Mouse (Mus musculus): Measurements from ENCODE around the gene Pde4b.
A peak's percentile ranks its signal among the peaks of the same experiment; 100 is the strongest.

The Pde4b gene

DNA sequence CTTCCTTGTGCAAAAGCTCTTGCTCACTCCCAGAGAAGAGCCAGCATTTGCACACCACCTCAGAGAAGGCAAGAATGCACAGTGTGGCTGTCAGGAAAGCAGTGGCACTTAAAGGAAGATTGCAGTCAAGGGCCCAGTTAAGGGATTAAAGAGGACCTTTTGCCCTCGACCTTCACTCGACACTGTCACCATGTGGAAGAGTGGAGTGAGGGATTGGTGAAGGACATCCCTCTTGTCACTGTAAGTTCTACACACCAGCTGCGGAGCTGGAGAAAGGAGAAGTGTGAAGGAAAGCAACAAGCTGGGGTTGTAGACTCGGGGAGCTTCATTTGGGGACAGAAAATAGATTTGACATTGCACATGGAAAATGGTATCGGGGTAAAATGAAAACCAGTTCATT, 89.9 kb downstream of the Pde4b start:
- no peak for DNase-seq (ENCODE audit: low spot score)

DNA sequence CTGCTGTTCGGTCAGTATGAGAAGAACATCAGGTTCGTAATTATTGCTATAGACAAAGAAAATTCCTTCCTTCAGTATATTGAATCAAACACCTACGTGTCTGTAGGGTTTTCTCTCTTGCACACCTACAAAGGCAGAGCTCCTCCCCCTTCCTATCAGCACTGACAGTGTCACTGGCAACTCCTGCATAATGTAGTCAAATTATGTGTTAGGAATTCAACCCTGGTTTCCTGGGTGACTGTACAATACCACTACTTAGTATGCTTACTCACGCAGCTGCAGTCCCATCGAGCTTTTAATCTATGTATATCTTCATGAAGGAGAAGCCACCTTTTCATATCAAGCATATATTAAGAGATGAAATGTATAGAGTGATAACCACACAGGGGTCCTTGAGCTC, 99.5 kb downstream of the Pde4b start:
- no peak for DNase-seq (ENCODE audit: low spot score)

DNA sequence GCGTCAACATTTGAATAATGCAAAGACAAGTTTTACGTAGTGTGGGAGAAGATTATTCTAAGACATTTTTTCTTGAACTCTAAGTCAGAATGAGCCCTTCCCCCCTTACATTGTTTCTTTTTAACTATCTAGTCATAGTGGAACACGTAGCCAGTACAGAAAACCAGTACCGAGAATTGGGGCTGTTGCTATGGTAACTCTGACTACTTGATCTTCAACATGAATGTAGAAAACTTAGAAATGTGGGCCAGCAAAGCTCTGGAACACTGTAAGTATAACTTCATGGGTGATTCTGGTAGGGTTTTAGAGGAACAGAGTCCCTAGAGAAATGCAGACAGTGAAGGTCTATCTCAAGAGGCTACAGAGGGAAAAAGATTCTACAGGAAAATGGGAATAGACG, 110.4 kb downstream of the Pde4b start:
- no peak for DNase-seq (ENCODE audit: low spot score)

DNA sequence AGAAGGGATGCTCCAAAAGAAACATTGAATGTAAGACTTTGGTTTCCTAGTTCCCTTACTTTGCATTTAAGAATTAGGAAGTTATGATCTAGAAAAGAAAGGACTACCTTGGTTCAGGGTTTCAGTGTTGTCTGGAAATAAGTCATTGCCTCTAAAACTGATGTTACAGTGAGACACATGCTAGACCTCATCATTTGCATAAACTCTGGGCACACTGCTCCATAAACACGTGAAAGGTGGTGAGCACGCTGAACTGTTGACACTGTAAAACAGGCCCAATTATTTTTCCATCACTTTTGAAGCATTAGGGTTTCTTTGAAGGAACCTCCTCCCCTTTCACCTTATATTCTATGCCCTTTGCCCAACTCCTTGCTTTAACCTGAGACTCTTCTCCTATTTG, 122.4 kb downstream of the Pde4b start:
- DNase-seq (ENCODE audit: low spot score) = no peak

DNA sequence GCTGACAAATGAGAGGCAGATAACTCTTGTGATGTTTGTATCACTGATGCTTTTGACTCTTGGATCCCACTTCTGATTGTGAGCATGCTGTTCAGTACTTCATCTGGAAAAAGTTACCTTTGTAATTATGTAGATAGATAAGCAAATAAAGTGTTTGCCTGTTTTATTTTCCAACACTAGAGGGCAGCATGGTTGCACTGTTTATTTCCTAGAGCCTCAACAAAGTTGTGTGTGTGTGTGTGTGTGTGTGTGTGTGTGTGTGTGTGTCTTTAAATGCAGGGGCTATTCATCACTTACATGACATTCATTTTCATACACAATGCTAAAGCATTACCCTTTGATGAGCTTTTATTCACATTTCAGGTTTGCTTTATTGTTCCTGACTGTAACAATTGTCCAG, 139.4 kb downstream of the Pde4b start:
- peak; percentile 59 for DNase-seq (ENCODE audit: low spot score)

DNA sequence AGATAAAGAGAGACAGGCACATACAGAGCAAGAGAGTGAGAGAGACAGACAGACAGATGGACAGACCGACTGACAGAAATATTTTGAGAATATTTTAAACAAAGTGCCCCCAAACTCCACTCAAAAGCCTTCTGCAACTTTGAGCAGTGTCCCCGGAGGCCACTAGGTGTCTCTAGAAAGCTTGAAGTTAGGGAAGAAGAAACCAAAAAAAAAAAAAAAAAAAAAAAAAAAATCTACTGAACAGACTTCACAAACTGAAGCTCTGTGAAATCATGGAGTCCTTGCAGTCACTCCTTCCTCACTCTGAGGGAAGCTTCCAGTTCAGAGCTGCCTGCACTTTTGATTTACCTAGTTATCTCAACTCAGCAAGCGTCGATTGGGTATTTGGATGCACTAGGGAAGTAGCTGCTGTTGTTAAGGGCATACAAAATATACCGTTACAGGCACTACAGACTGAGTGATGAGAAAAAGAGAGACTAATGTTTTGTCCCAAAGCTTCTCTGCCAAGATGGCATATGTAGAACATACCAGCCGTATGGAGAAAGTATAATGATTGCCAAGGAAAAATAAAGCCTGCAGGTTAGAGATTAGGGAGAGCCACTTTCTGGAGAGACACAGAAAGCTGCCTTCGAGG, 141.7 kb downstream of the Pde4b start:
- DNase-seq (ENCODE audit: low spot score) = no peak

DNA sequence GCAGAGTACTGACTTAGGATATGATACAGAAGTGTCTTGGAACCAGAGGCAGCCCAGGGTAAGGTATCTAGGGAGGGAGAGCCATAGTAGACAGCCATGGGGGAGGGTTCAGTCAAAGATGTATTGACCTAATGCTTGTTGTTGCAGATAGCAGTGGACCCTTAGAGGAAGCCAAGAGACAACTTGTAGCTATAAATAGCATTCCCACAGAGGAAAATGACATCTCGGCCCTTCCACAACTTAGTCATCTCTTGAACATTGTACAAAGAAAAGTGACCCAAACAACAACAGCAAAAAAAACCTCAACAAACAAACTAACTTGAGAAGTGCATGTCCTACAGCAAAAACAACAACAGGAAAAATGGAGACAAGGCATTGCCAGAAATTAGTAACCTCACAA, 143.6 kb downstream of the Pde4b start:
- DNase-seq (ENCODE audit: low spot score) = no peak

DNA sequence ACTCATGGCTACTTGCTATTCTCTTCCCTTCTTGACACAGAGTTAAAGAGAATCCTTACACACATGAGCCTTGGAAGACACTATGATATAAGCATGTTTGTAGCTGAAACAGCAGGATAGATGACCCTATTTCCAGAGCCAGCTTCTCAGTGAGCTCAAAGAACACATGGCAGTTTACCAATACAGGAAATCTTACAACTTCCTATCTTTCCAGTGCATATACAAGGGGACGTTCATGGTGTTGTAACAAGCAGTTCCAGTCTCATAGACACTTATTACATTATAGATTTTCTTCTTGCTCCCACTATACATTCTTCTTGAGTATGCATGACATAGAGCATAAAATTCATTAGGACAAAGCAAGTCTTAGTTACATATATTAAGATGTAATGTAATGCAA, 146.3 kb downstream of the Pde4b start:
- DNase-seq (ENCODE audit: low spot score) = no peak

DNA sequence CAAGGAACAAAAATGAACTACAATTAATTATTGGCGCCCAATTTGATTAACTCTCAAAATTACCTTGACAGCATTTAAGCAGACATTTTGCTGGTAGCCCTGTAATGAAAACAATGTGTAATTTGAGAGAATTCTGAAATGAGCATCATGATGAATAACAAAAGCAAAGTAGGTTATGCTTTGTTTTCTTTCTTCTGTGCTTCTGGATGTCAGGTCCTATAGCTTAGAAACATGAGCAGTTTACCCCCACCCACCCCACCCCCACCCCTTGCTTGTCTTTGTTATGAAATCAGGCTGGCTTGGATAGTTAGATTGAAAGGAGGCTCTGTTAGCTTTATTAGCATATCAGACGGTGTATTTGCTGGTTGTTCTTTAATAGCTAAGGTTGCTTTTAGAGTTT, 147.8 kb downstream of the Pde4b start:
- no peak for DNase-seq (ENCODE audit: low spot score)

DNA sequence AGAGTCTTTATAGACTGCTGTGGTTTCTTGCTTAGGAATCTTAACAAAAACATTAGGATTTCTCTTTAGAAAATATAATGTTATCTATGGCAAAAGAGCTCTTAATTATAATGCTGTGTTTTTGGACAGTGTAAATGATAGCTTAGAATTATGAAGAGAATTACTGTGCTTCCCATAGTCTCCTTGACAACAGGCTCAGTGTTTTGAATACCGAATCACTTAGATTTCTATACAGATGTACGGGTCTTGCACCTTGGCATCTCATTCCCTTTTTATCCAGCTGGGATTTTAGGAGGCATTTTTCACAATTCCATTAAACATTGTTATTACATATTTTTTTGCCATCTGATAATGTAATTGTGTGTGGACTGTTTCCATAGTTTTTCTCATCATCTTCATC, 151.8 kb downstream of the Pde4b start:
- DNase-seq (ENCODE audit: low spot score) = no peak

DNA sequence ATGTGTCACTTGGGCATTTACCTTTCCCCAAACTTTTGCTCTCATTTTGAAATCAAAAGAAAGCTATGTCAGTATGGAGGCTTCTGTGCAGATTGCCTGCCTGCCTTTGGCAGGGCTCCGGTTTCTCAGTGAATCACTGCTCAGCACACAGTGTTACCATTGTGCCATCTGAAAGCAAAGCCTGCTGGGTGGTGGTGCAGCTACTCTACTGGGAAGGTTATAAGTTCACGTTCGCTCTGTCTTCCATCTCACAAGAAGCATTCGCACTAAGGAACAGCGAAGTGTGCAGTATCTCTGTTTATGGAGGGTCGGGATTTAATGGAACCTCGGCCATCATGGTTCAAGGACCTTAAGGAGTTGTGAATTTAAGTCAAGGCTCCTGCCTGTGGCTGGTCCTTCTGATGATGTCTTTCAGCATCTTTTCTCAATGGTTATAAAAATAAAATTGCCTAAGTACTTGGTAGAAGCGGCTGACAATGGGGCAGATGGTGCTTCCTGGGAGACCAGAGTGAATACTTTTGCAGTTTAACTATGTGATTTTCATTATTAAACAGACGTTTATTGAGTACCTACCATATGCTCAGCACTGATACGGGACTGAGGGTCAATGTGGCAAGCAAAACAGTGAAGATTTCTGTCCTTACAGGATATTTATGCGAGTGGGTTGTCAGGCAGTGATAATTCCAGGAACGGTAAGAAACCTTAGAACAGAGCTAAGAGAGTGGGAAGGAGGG, 152.5 kb downstream of the Pde4b start:
- peak; percentile 56 for DNase-seq (ENCODE audit: low spot score)

DNA sequence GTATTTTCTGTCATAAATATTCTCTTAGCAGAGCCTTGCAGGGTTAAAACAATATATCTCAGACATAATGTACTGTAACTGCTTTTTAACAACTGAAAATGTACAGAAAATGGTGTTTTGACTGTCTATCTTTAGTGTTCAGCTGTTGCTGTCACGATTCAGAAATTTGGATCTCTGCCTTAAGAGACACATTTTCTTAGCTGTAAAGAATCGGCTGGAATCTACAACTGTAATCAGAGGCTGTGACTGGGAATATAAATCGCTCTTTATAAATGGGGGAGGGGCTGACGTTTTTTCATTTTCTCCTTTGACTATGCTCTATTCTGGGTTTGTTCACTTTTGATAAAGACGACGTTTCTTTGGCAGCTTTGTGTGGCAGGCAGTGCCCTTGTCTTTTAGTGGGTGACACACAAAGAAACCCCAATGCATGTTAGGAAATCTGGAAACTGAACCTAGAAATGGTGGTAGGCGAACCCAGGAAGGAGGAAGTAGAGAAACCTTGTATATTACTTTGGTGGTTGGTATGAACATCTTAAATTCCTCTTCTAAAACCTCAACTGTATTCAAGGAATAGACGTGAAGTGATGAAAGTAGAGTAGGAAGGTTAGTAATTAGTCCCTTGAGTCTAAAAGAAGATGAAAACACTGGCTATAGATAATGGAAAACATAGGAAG, 153.5 kb downstream of the Pde4b start:
- no peak for DNase-seq (ENCODE audit: low spot score)

DNA sequence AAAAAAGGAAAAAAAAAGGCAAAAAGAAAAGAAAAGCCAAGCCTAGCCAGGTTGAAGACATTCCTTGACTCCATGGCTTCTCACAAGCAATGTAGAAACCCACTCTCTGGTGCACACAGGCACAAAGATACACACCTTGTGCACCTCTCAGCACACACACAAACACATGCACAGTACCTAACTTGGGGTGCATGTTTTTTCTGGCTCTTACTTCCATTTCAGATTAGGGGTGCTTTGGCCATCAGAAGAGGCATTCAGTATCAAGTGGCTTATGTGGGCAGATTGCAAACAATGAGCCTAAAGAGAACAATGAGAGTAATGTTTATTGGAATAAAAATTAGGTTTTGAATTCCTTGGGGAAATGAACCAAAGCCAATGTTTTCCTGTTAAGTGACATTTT, 166.7 kb downstream of the Pde4b start:
- no peak for DNase-seq (ENCODE audit: low spot score)

DNA sequence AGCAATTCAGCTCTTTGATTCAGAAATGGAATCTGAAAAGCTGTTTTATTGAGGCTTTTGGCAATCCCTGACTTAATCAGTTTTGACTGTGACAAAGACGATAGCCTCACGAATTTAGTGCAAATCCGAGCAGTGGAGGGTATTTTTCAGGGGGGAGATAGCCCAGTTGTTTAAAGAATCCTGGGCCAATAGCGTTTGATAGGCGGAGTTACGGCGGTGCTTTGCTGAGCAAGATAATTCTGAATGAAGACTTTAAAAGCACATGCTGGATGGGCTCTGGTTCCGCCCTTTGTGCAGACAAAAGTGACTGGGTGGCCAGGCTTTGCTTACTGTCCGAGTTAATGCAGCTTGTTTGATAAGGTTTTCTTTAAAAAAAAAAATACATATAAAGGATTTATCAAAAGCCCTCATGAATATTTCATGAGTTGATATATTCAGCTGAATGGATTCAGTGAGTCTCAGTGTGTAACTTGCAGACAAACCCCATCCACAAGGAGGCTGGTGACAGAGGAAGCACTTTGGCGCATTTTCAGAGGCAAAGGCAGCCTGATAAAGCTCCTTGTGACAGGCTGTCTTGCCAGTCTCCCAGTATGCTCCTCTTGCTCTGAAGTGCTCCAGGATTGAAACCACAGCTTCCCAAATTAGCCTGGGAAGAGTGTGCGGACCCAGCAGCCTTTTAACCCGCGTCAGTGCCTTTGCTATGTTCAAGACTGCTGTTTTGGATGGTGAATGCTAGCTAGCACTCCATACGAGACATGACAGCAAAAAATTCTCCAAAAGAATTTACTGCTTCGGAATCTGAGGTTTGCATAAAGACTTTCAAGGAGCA, 167.3 kb downstream of the Pde4b start:
- DNase-seq (ENCODE audit: low spot score) = peak; percentile 30

DNA sequence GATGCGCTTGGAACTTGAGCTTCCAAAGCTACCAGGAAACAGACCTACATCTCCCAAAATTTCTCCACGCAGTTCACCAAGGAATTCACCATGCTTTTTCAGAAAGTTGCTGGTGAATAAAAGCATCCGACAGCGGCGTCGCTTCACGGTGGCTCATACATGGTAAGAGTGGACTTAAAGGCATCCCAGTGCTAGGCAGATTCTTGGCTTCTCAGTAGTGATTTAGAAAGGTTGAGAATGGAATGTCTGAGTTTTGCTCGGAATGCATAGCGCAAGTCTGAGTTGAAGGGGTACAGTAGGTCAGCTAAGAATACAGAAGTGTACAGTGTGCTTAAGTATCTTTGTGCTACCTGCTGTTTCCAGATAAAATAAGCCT, 167.9 kb downstream of the Pde4b start:
- DNase-seq (ENCODE audit: low spot score) = no peak

DNA sequence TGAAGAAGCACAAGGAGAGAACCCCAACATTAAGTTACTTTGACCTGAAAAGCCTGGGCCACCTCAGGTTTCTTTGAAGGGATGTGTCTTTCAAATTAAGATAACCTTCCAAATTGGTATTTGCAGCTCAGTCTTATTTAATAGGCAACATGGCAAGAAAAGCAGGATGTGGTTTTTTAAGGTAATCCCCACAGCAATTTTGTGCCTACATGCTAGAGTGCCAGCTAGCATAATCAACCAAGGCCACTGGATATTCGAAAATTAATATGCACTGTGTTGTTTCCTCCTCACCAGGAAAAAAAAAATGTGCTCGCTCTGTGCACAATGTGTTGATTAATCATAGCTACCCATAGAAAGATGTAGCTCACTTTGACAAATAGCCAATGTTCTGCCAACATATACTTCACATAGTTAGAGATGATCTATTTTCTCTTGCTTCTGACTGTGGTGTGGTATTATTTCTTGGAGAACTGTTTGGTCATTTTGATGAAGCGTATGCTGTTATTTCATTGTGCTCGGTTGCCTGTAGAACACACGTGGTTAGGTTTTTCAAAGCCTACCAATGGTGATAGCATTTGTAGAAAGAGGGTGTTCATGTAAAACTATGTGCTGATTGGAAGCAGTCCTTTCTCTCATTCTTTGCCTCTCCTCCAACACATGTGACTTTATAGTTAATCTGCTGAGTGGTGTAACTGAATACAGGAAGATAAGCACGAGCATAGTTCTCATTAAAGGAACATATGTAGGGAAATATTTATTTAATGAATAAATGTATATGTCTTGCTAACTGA, 169.0 kb downstream of the Pde4b start:
- DNase-seq (ENCODE audit: low spot score) = no peak

DNA sequence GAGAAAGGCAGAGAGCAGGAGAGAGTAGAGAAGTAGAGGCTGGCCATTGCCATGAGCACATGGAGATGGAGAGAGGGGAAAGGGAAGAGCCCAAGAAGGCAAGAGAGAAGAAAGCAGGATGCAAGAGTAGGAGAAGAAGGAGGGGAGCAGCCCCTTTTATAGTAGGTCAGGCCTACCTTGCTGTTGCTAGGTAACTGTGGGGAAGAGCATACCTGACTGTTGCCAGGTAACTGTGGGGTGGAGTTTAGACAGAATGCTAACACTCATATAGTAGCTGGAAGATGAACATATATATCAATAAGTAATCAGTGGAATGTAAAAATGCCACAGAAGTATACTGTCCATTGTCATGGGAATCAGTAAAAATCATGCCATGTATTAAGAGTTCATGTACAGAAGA, 172.9 kb downstream of the Pde4b start:
- no peak for DNase-seq (ENCODE audit: low spot score)

DNA sequence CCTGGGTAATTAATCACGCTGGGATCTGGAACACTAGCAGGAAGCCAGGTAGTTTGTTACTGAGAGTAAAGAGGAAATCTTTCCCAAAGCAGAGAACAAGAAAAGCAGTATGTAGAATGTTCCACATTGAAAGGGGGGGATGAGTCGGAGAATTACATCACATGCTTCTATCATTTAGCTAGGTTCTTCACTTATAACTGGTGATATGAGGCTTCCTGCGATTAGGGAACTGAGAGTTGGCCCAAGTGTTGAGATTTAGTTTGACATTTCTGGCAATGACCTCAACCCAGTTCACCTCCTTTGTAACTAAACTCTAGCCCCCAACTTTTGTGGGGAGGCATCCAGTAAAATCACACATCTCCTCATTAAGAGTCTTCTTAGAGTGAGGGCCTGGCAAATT, 185.0 kb downstream of the Pde4b start:
- no peak for DNase-seq (ENCODE audit: low spot score)

DNA sequence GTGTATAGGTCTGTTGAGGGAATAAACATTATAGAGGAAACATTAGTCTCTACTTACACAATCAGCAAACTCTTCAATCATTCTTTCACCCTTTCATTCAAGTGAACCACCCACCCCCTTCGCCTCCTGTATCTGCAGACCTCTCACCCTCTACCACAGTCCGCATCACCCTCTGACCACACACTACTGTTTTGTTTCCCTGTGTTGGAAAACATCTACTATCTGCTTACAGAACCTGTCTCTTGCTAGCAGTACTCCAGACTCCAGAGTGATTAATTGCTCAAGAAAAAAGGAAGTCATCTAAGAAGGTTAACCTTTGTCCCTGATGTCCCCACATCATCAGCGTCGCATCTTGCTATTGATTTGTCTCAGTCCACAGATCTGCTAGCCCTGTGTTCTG, 185.4 kb downstream of the Pde4b start:
- no peak for DNase-seq (ENCODE audit: low spot score)

DNA sequence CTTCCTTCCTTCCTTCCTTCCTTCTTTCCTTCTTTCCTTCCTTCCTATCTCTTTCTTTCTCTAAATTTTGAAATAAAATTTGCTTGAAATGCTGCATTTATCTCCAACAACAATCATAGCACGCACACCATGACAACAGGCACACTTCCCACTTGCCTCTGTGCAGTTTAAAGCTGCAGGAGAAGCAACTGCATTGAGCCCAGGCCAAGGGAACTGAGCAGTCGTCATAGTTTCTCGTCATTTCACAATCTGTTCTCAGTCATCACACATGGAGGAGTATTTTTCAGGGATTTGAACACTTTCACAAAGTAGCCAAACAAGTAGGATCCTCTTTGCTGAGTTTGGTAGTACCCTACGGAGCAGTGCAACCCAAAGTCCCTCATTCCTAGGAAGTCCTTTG, 188.4 kb downstream of the Pde4b start:
- peak; percentile 40 for DNase-seq (ENCODE audit: low spot score)

DNA sequence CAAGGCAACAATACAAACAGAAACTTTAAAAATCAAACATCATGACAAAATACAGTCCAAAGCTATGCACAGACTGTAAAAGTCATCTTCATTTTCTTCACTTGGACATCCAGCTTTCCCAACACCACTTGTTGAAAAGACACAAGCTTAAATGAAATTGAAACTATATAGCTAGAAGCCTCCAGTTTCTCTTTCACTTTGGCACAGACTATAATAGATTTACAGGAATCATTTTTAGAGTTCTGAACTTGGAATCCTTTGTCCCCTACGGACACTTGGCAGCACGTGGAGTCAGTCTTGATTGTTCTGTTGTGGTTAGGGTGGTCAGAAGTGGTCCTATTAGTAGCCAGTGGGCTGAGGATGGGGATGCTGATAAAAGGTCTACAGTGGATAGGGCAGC, 191.6 kb downstream of the Pde4b start:
- no peak for DNase-seq (ENCODE audit: low spot score)

DNA sequence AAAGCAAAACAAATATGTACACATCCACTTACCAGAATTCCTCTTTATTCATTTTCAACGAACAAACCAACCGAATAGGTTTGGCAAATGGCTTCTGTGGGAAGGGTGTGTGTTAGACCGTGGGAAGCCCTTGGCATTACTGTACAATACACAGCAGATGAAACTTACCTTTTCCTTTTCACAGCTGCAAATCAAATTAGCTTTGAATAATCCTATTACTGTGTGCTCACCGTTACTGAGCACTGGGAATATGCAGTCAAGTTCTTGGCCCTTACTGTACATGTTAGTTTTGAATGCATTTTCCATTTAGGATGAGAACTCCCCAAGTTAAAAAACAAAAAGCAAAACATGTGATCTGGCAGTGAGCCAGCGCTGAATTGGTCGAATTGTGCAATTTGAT, 199.8 kb downstream of the Pde4b start:
- DNase-seq (ENCODE audit: low spot score) = no peak

Measured in layer of hippocampus, adult 9-10 months (tissue).